Mouse (Mus musculus) adrenal gland (tissue): ENCODE measurements around the gene Catsperz.
"Not testable (repeated sequence)": the region's sequence is repeated elsewhere in the genome, so short reads cannot be mapped to it uniquely, and the experiment has no call there.

Source experiments
- intact Hi-C: fragments of 180-260 bp; cut with DNase I; formaldehyde crosslinking; loops from one replicate; pipeline ENCODE4 v1.15.1; 2025

The Catsperz gene

GRCm38 (mm10) chr19:6909507-6910289 lies 15.5 kb downstream of the Catsperz start, which contains the start of the genes Trmt112 and Prdx5:
Gene Trmt112, plus strand, starts transcription at chr19:6909698.
Gene Prdx5, minus strand, starts transcription at chr19:6910106.
- intact Hi-C loops, result no loop called here

GRCm38 (mm10) chr19:6909021-6909420 lies 16.2 kb downstream of the Catsperz start:
- intact Hi-C loops, result no loop called here

- intact Hi-C loops, result no loop called here
These were observed 17.2 kb downstream of the Catsperz start for GRCm38 (mm10) chr19:6907811-6908540.

- intact Hi-C loops, result no loop called here
These were observed 18.1 kb downstream of the Catsperz start for GRCm38 (mm10) chr19:6907094-6907493.

- intact Hi-C loops, result no loop called here
These were observed 19.0 kb downstream of the Catsperz start for GRCm38 (mm10) chr19:6906199-6906598.

- intact Hi-C loops, result no loop called here
These were observed 19.6 kb downstream of the Catsperz start for GRCm38 (mm10) chr19:6905498-6906159.

GRCm38 (mm10) chr19:6904846-6905245 lies 20.3 kb downstream of the Catsperz start:
- intact Hi-C loops, result no loop called here

- intact Hi-C loops, result no loop called here
These were observed 22.1 kb downstream of the Catsperz start for GRCm38 (mm10) chr19:6903031-6903430.

GRCm38 (mm10) chr19:6899641-6900040 lies 25.5 kb downstream of the Catsperz start:
- intact Hi-C loops, result no loop called here

- intact Hi-C loops, result not testable (repeated sequence)
These were observed 29.4 kb downstream of the Catsperz start for GRCm38 (mm10) chr19:6895608-6896305.

- intact Hi-C loops, result no loop called here
These were observed 31.3 kb downstream of the Catsperz start for GRCm38 (mm10) chr19:6893731-6894451.

GRCm38 (mm10) chr19:6892512-6892911 lies 32.7 kb downstream of the Catsperz start:
- intact Hi-C loops, result no loop called here

- intact Hi-C loops, result no loop called here
These were observed 47.2 kb downstream of the Catsperz start for GRCm38 (mm10) chr19:6877965-6878364.

- intact Hi-C loops, result no loop called here
These were observed 48.4 kb downstream of the Catsperz start for GRCm38 (mm10) chr19:6876799-6877198.

- intact Hi-C loops, result no loop called here
These were observed 49.3 kb downstream of the Catsperz start for GRCm38 (mm10) chr19:6875834-6876233.

GRCm38 (mm10) chr19:6874257-6874656 lies 50.9 kb downstream of the Catsperz start:
- intact Hi-C loops, result no loop called here

- intact Hi-C loops, result no loop called here
These were observed 52.5 kb downstream of the Catsperz start for GRCm38 (mm10) chr19:6872701-6873100.
